Mouse (Mus musculus): ENCODE measurements around the gene Alox12. TPM values are rescaled to one million over a fixed set of nuclear protein-coding genes. Genes with fewer than 3 reads are reported as not detected.

The Alox12 gene
- polyA plus RNA-seq, 1 experiment from 2014 or later, result 0.03 TPM

- ATAC-seq (no peak), DNase-seq (ENCODE audit: low read depth, low spot score) (no peak)
- TF ChIP-seq CTCF (IDR thresholded peaks at IDR 0.05), result no peak
- ChIA-PET POLR2A (no interaction called here), CTCF (interaction anchor here (1.2 kb wide), 1 partner anchor 15 kb away, joined by 3 read pairs; no protein-coding TSS in a partner anchor)
- in situ Hi-C loops (cut with MboI; ENCODE audit: low pct_unique_long_range_greater_than_20kb), result no loop called here
- H3K27me3 ChIP-seq, result peaks cover 22% of the 10 kb centered on the region
Measured at GRCm38 (mm10) chr11:70232546-70232945, 22.6 kb downstream of the Alox12 start.

GRCm38 (mm10) chr11:70230239-70230727 lies 24.9 kb downstream of the Alox12 start:
- in situ Hi-C loops (cut with MboI; ENCODE audit: low pct_unique_long_range_greater_than_20kb), result no loop called here
- peaks cover 29% of the 10 kb centered on the region for H3K27me3 ChIP-seq
- peak; percentile 65 for ATAC-seq
- ChIA-PET CTCF (interaction anchor here (1.0 to 2.5 kb wide), 16 partner anchors 9 to 160 kb away, joined by 3 to 17 read pairs (median 4); partner anchors contain the start of genes Gm21988, Rnasek, Slc16a11 and Slc16a13), POLR2A (interaction anchor here (0.6 to 1.6 kb wide), 3 partner anchors 9 to 80 kb away, joined by 3 to 7 read pairs (median 6); partner anchors contain the start of genes Gm21988, Rnasek and Slc16a13)
- no peak for DNase-seq (ENCODE audit: low read depth, low spot score)
- no peak for TF ChIP-seq CTCF (IDR thresholded peaks at IDR 0.05)

GRCm38 (mm10) chr11:70229260-70230010 lies 25.7 kb downstream of the Alox12 start, which contains the start of gene Bcl6b:
Gene Bcl6b (minus strand): TSS chr11:70229798.
- CTCF ChIA-PET, result interaction anchor here (1.4 to 2.5 kb wide), 6 partner anchors 8 to 159 kb away, joined by 3 to 17 read pairs (median 4); partner anchors contain the start of genes Gm21988, Rnasek and Slc16a13
- peaks cover 29% of the 10 kb centered on the region for H3K27me3 ChIP-seq
- in situ Hi-C loops (cut with MboI; ENCODE audit: low pct_unique_long_range_greater_than_20kb), result no loop called here
- ATAC-seq (no peak), DNase-seq (ENCODE audit: low read depth, low spot score) (no peak)
- no peak for TF ChIP-seq CTCF (IDR thresholded peaks at IDR 0.05)
- POLR2A ChIA-PET, result interaction anchor here (1.6 kb wide), 1 partner anchor 8 kb away, joined by 7 read pairs; the partner anchor contains the start of gene Slc16a13

DNA sequence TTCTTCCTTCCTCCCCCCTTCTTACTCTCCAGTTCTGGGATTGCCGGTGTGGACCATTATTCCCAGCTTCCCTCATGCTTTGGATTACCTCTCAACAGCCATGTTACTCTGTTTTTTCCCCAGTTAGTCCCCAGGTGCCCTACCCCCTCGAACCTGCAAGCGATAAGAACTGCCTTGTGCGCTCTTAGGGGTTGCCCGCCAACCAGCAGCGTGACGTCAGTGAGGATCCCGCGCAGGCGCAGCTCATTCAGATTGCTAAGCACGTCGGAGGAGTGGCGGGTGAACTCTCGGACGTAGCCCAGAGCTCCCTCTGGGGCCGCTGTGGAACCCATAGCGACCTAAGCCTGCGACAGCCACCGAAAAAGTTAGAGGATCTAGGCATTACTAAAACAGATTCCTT lies 26.3 kb downstream of the Alox12 start:
- CTCF ChIA-PET, result no interaction called here
- no peak for TF ChIP-seq CTCF (IDR thresholded peaks at IDR 0.05)
- DNase-seq (ENCODE audit: low read depth, low spot score) (no peak), ATAC-seq (no peak)
- in situ Hi-C loops (cut with MboI; ENCODE audit: low pct_unique_long_range_greater_than_20kb), result no loop called here
- POLR2A ChIA-PET, result no interaction called here
- H3K27me3 ChIP-seq, result peaks cover 29% of the 10 kb centered on the region

- TF ChIP-seq CTCF (IDR thresholded peaks at IDR 0.05), result no peak
- DNase-seq (ENCODE audit: low read depth, low spot score), result no peak
- ChIA-PET POLR2A (no interaction called here), CTCF (no interaction called here)
- peaks cover 29% of the 10 kb centered on the region for H3K27me3 ChIP-seq
- no peak for ATAC-seq
- in situ Hi-C loops (cut with MboI; ENCODE audit: low pct_unique_long_range_greater_than_20kb), result no loop called here
Measured at GRCm38 (mm10) chr11:70227661-70228245, 27.4 kb downstream of the Alox12 start.

- H3K27me3 ChIP-seq, result peaks cover 29% of the 10 kb centered on the region
- in situ Hi-C loops (cut with MboI; ENCODE audit: low pct_unique_long_range_greater_than_20kb), result no loop called here
- no peak for TF ChIP-seq CTCF (IDR thresholded peaks at IDR 0.05)
- ChIA-PET CTCF (no interaction called here), POLR2A (no interaction called here)
- DNase-seq (ENCODE audit: low read depth, low spot score), result no peak
- ATAC-seq, result no peak
Measured at GRCm38 (mm10) chr11:70227126-70227525, 28.0 kb downstream of the Alox12 start.

DNA sequence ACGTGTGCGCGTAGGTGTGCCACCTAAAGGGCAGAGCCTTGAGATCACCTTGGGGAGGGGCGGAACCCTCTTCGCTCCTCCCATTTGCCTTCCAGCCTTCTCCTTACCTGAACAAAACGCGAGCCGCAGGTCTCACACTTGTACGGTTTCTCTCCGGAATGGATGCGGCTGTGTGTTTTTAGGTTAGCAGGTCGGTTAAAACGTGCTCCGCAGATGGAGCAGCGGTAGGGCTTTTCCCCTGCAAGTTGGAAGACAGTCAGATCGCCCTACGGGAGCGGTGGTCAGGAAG lies 28.6 kb downstream of the Alox12 start:
- CTCF ChIA-PET, result no interaction called here
- POLR2A ChIA-PET, result no interaction called here
- H3K27me3 ChIP-seq, result peaks cover 29% of the 10 kb centered on the region

GRCm38 (mm10) chr11:70225798-70226601 lies 29.2 kb downstream of the Alox12 start:
- in situ Hi-C loops (cut with MboI; ENCODE audit: low pct_unique_long_range_greater_than_20kb), result no loop called here
- H3K27me3 ChIP-seq, result peaks cover 29% of the 10 kb centered on the region
- CTCF ChIA-PET, result interaction anchor here (1.4 kb wide), 1 partner anchor 17 kb away, joined by 3 read pairs; no protein-coding TSS in a partner anchor
- POLR2A ChIA-PET, result no interaction called here
- ATAC-seq, result no peak
- DNase-seq (ENCODE audit: low read depth, low spot score), result no peak
- no peak for TF ChIP-seq CTCF (IDR thresholded peaks at IDR 0.05)

More for the DNA sequence above, 28.6 kb downstream of the Alox12 start:
- no peak for DNase-seq (ENCODE audit: low read depth, low spot score)
- in situ Hi-C loops (cut with MboI; ENCODE audit: low pct_unique_long_range_greater_than_20kb), result no loop called here
- ATAC-seq, result no peak
- no peak for TF ChIP-seq CTCF (IDR thresholded peaks at IDR 0.05)

DNA sequence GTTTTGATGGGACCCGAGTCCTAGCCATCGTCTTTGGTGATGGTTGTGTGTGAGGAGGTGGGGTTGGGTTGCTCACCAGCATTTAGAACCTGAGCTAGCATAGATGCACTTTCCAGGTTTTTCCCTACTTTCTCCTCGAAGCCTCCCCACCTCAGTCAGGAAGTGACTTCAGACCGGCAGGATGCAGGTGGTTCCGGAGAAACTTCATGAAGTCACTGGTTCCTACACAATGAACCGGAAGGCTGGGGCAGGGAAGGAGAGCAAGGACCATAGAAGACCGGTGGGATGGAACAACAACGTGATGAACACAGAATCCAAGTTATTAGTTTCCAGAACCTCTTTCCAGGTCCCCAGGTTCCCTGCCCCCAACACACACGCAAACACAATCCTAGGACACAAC lies 31.4 kb downstream of the Alox12 start:
- DNase-seq (ENCODE audit: low read depth, low spot score), result no peak
- ChIA-PET POLR2A (interaction anchor here (0.5 kb wide), 1 partner anchor 26 kb away, joined by 4 read pairs; no protein-coding TSS in a partner anchor), CTCF (interaction anchor here (0.6 kb wide), 1 partner anchor 15 kb away, joined by 3 read pairs; no protein-coding TSS in a partner anchor)
- TF ChIP-seq CTCF (IDR thresholded peaks at IDR 0.05), result no peak
- in situ Hi-C loops (cut with MboI; ENCODE audit: low pct_unique_long_range_greater_than_20kb), result no loop called here
- ATAC-seq, result no peak
- H3K27me3 ChIP-seq, result peaks cover 16% of the 10 kb centered on the region

Data from Patski (cell line).